Mouse (Mus musculus): ENCODE results near the gene Sdc4. TPM values are rescaled to one million over a fixed set of nuclear protein-coding genes. Genes with fewer than 3 reads are reported as not detected.

Gene Sdc4
- polyA plus RNA-seq, 1 experiment, result 46.5 TPM

Other genes starting within 250 kb of the Sdc4 start
- gene Wfdc15a, start 243.8 kb downstream of the Sdc4 start, polyA plus RNA-seq (2012; rRNA removed), result not detected in 2 replicates
- 0.38 TPM in 1 of 2 replicates, not detected in the other for gene Wfdc15b, start 222.2 kb downstream of the Sdc4 start, polyA plus RNA-seq (2012; rRNA removed)
- gene Svs2, start 205.4 kb downstream of the Sdc4 start, polyA plus RNA-seq (2012; rRNA removed), result not detected in 2 replicates
- gene Svs3b, start 187.2 kb downstream of the Sdc4 start, polyA plus RNA-seq (2012; rRNA removed), result not detected in 2 replicates
- not detected in 2 replicates for gene Svs4, start 165.4 kb downstream of the Sdc4 start, polyA plus RNA-seq (2012; rRNA removed)
- not detected in 2 replicates for gene Svs3a, start 154.6 kb downstream of the Sdc4 start, polyA plus RNA-seq (2012; rRNA removed)
- not detected in 2 replicates for gene Svs6, start 127.1 kb downstream of the Sdc4 start, polyA plus RNA-seq (2012; rRNA removed)
- not detected in 2 replicates for gene Svs5, start 111.1 kb downstream of the Sdc4 start, polyA plus RNA-seq (2012; rRNA removed)
- gene Slpi, start 54.8 kb downstream of the Sdc4 start, polyA plus RNA-seq (2012; rRNA removed), result 0.67 and 0.68 TPM in 2 replicates
- gene Rbpjl, start 40.7 kb downstream of the Sdc4 start, polyA plus RNA-seq (2012; rRNA removed), result 1.7 and 1.8 TPM in 2 replicates
- gene Matn4, start 38.7 kb downstream of the Sdc4 start, polyA plus RNA-seq (2012; rRNA removed), result 25.8 and 25.9 TPM in 2 replicates
- 58.1 and 59.1 TPM in 2 replicates for gene Sys1, start 13.1 kb upstream of the Sdc4 start, polyA plus RNA-seq (2012; rRNA removed)
- gene Gm20458, start 17.1 kb upstream of the Sdc4 start, polyA plus RNA-seq (2012; rRNA removed), result 9.3 and 10.0 TPM in 2 replicates
- gene Trp53tg5, start 29.8 kb upstream of the Sdc4 start, polyA plus RNA-seq (2012; rRNA removed), result not detected in 2 replicates
- 182 and 219 TPM in 2 replicates for gene Dbndd2, start 42.2 kb upstream of the Sdc4 start, polyA plus RNA-seq (2012; rRNA removed)
- 80.6 and 84.7 TPM in 2 replicates for gene Pigt, start 53.6 kb upstream of the Sdc4 start, polyA plus RNA-seq (2012; rRNA removed)
- 0.76 and 1.2 TPM in 2 replicates for gene Wfdc2, start 118.5 kb upstream of the Sdc4 start, polyA plus RNA-seq (2012; rRNA removed)
- not detected in 2 replicates for gene Spint3, start 129.6 kb upstream of the Sdc4 start, polyA plus RNA-seq (2012; rRNA removed)
- gene Wfdc6a, start 141.6 kb upstream of the Sdc4 start, polyA plus RNA-seq (2012; rRNA removed), result 0.12 TPM in 1 of 2 replicates, not detected in the other
- not detected in 2 replicates for gene Eppin, start 149.7 kb upstream of the Sdc4 start, polyA plus RNA-seq (2012; rRNA removed)
- not detected in 2 replicates for gene Wfdc6b, start 169.6 kb upstream of the Sdc4 start, polyA plus RNA-seq (2012; rRNA removed)
- not detected in 2 replicates for gene Wfdc8, start 169.7 kb upstream of the Sdc4 start, polyA plus RNA-seq (2012; rRNA removed)
- not detected in 2 replicates for gene Wfdc16, start 194.9 kb upstream of the Sdc4 start, polyA plus RNA-seq (2012; rRNA removed)
- gene Wfdc10, start 212.2 kb upstream of the Sdc4 start, polyA plus RNA-seq (2012; rRNA removed), result not detected in 2 replicates
- gene Wfdc9, start 212.7 kb upstream of the Sdc4 start, polyA plus RNA-seq (2012; rRNA removed), result not detected in 2 replicates
- gene Wfdc11, start 230.2 kb upstream of the Sdc4 start, polyA plus RNA-seq (2012; rRNA removed), result not detected in 2 replicates
- not detected in 2 replicates for gene Wfdc13, start 241.2 kb upstream of the Sdc4 start, polyA plus RNA-seq (2012; rRNA removed)

Data from frontal cortex, adult 2 months (tissue).